Comparison of ENCODE assay signal across 8 mouse cellular contexts in genomic region chr7:24546068-24546614, GRCm38 (mm10). TPM values are rescaled to one million over a fixed set of nuclear protein-coding genes. Genes with fewer than 3 reads are reported as not detected.
DNase-seq lines count a peak whose midpoint lies in the region; ATAC-seq and TF ChIP-seq lines count a peak whose summit lies in the region.

TSS of gene Pinlyp (minus strand) at chr7:24546118.
TSS of gene Xrcc1 (plus strand) at chr7:24546289.

- peak within 1 kb of the TSS; percentile 83 for H3K4me2 ChIP-seq in embryonic facial prominence, embryonic 12.5 days (replicated peaks)
- peak within 1 kb of the TSS; percentile 64 for H3K4me2 ChIP-seq in hindbrain, embryonic 15.5 days

- peak within 1 kb of the TSS; percentile 47 for H3K27ac ChIP-seq in liver, adult 2 months (replicated peaks; ENCODE audit: insufficient read depth, low read depth, low read length)
- peak within 1 kb of the TSS; percentile 80 for H3K27ac ChIP-seq in embryonic facial prominence, embryonic 12.5 days
- peak within 1 kb of the TSS; percentile 72 for H3K27ac ChIP-seq in hindbrain, embryonic 15.5 days (replicated peaks)

- H3K36me3 ChIP-seq in liver, adult 2 months (ENCODE audit: control insufficient read depth, insufficient read depth, low read length), result no peaks in the 10 kb centered on the region
- H3K36me3 ChIP-seq in embryonic facial prominence, embryonic 12.5 days, result peaks cover 30% of the 10 kb centered on the region
- 0 out of 2 replicates have a peak, but pooled peaks cover 3% of the 10 kb centered on the region for H3K36me3 ChIP-seq in hindbrain, embryonic 15.5 days

- H3K79me2 ChIP-seq in liver, adult 2 months (ENCODE audit: control insufficient read depth, insufficient read depth, low read length), result peaks cover 8% of the 10 kb centered on the region; the same call in 1 of the 2 replicates

- no peaks in the 10 kb centered on the region for H3K9me3 ChIP-seq in embryonic facial prominence, embryonic 12.5 days
- H3K9me3 ChIP-seq in hindbrain, embryonic 15.5 days, result no peaks in the 10 kb centered on the region

- no peak for DNase-seq in liver, adult 2 months (ENCODE audit: extremely low read depth, low read depth, low spot score)
- no peak for DNase-seq in liver
- no peak for DNase-seq in adrenal gland, adult 2 months
- no peak for DNase-seq in c-Kit-positive CD71-positive TER-119-positive erythroid progenitor cells, embryonic 14.5 days (ENCODE audit: low spot score)
- no peak for DNase-seq in T-cell, adult 2 months (ENCODE audit: low spot score)

- peaks cover 11% of the 10 kb centered on the region for H3K4me1 ChIP-seq in liver, adult 2 months (ENCODE audit: control insufficient read depth, insufficient read depth, low read length)
- peaks cover 11% of the 10 kb centered on the region for H3K4me1 ChIP-seq in embryonic facial prominence, embryonic 12.5 days
- peaks cover 17% of the 10 kb centered on the region for H3K4me1 ChIP-seq in hindbrain, embryonic 15.5 days (replicated peaks)

- no peaks in the 10 kb centered on the region for H3K27me3 ChIP-seq in liver, adult 2 months (ENCODE audit: control insufficient read depth, insufficient read depth, low read length)
- H3K27me3 ChIP-seq in embryonic facial prominence, embryonic 12.5 days, result no peaks in the 10 kb centered on the region
- no peaks in the 10 kb centered on the region for H3K27me3 ChIP-seq in hindbrain, embryonic 15.5 days

- no peak for TF ChIP-seq CTCF in liver, adult 2 months (IDR thresholded peaks at IDR 0.05; ENCODE audit: low read depth, low read length)

- no peak for TF ChIP-seq POLR2A in liver, adult 2 months (IDR thresholded peaks at IDR 0.05; ENCODE audit: extremely low read depth, insufficient read depth, low read length)

- 45% methylated on average over 13 of the region's 13 CpGs for WGBS in liver, adult 2 months
- WGBS in embryonic facial prominence, embryonic 12.5 days, result 34% methylated on average over 13 of the region's 13 CpGs
- WGBS in hindbrain, embryonic 15.5 days, result 40% methylated on average over 13 of the region's 13 CpGs

- peak within 1 kb of the TSS; percentile 93 for H3K4me3 ChIP-seq in liver, adult 2 months (ENCODE audit: insufficient read depth, low read depth, low read length)
- H3K4me3 ChIP-seq in embryonic facial prominence, embryonic 12.5 days, result peak within 1 kb of the TSS; percentile 80
- H3K4me3 ChIP-seq in hindbrain, embryonic 15.5 days, result peak within 1 kb of the TSS; percentile 75

- ATAC-seq in embryonic facial prominence, embryonic 12.5 days (ENCODE audit: insufficient number of reproducible peaks, insufficient read depth, low FRiP score, low TSS enrichment), result no peak
- peak; percentile 1; the same call in 1 of the 2 replicates for ATAC-seq in hindbrain, embryonic 15.5 days (ENCODE audit: low FRiP score, low read depth)
- 0 out of 2 replicates have a peak, but pooled peaks have one; percentile 1 for ATAC-seq in megakaryocyte progenitor cell, adult 5-6 weeks (replicated peaks; ENCODE audit: poor library complexity)

- H3K9ac ChIP-seq in liver, adult 2 months (ENCODE audit: low read depth, low read length), result peak within 1 kb of the TSS; percentile 92
- H3K9ac ChIP-seq in embryonic facial prominence, embryonic 12.5 days, result peak within 1 kb of the TSS; percentile 72
- peak within 1 kb of the TSS; percentile 88 for H3K9ac ChIP-seq in hindbrain, embryonic 15.5 days

RNA-seq across cellular contexts. Expression of gene Pinlyp, which starts in this region (rescaled TPM):
- total RNA-seq in liver, adult 2 months (2014; rRNA removed), result not detected in 2 replicates
- polyA plus RNA-seq in liver, adult 2 months (2012; rRNA removed), result not detected in 2 replicates
- polyA plus RNA-seq in embryonic facial prominence, embryonic 12.5 days (2016; fragmentation: Nextera tagmentation; extraction: Ambion mirVana), result not detected in 2 replicates
- 0.25 TPM in 1 of 2 replicates, not detected in the other for polyA plus RNA-seq in hindbrain, embryonic 15.5 days (2015; fragmentation: Nextera tagmentation; extraction: Ambion mirVana)
- not detected in 2 replicates for total RNA-seq in megakaryocyte progenitor cell, adult 5-6 weeks (2015)
- total RNA-seq in megakaryocyte progenitor cell, adult 5-6 weeks (2017), result not detected in 2 replicates
- not detected for total RNA-seq in adrenal gland, adult 2 months (2021)
- not detected in 2 replicates for polyA plus RNA-seq in adrenal gland, adult 2 months (2012; rRNA removed)

RNA-seq across cellular contexts. Expression of gene Xrcc1, which starts in this region (rescaled TPM):
- 4.8 and 7.4 TPM in 2 replicates for total RNA-seq in liver, adult 2 months (2014; rRNA removed)
- 12.6 and 17.1 TPM in 2 replicates for polyA plus RNA-seq in liver, adult 2 months (2012; rRNA removed)
- polyA plus RNA-seq in embryonic facial prominence, embryonic 12.5 days (2016; fragmentation: Nextera tagmentation; extraction: Ambion mirVana), result 117 and 124 TPM in 2 replicates
- polyA plus RNA-seq in hindbrain, embryonic 15.5 days (2015; fragmentation: Nextera tagmentation; extraction: Ambion mirVana), result 66.2 and 72.1 TPM in 2 replicates
- total RNA-seq in megakaryocyte progenitor cell, adult 5-6 weeks (2015), result 35.8 and 43.4 TPM in 2 replicates
- 40.0 and 44.3 TPM in 2 replicates for total RNA-seq in megakaryocyte progenitor cell, adult 5-6 weeks (2017)
- total RNA-seq in adrenal gland, adult 2 months (2021), result 10 to 100 TPM; 34.7 to 36.8 TPM
- polyA plus RNA-seq in adrenal gland, adult 2 months (2012; rRNA removed), result 61.2 TPM in 2 replicates
